Mouse (Mus musculus) embryonic facial prominence, embryonic 10.5 days (tissue): ENCODE data around the gene Dnaaf1. TPM values are rescaled to one million over a fixed set of nuclear protein-coding genes. Genes with fewer than 3 reads are reported as not detected.

Source experiments
- DNase-seq: peaks from one replicate; pipeline ENCODE4 v3.0.0-alpha.2; 2017; ENCODE audit warnings: low spot score
- H3K27ac ChIP-seq: fragments of 300-500 bp; sonication (generic); replicated peaks from 2 replicates; pipeline ENCODE4 v1.5.1; 2016; ENCODE audit warnings: mild to moderate bottlenecking
- H3K27me3 ChIP-seq: fragments of 300-500 bp; sonication (generic); replicated peaks from 2 replicates; pipeline ENCODE4 v1.6.1; 2016; ENCODE audit warnings: low read depth, mild to moderate bottlenecking; ENCODE audit not compliant: poor library complexity, severe bottlenecking
- H3K36me3 ChIP-seq: fragments of 300-500 bp; sonication (generic); replicated peaks from 2 replicates; pipeline ENCODE4 v1.6.1; 2016; ENCODE audit warnings: mild to moderate bottlenecking, moderate library complexity
- H3K4me1 ChIP-seq: fragments of 300-500 bp; sonication (generic); 2 replicates; pipeline ENCODE4 v1.6.1; 2016
- H3K4me3 ChIP-seq: fragments of 300-500 bp; sonication (generic); 2 replicates; pipeline ENCODE4 v1.5.1; 2016; ENCODE audit warnings: mild to moderate bottlenecking, moderate library complexity
- H3K9me3 ChIP-seq: fragments of 300-500 bp; sonication (generic); 2 replicates; pipeline ENCODE4 v1.6.1; 2016; ENCODE audit warnings: mild to moderate bottlenecking
- WGBS: fragments of 180-500 bp; shearing (Covaris S2); methylation state at CpG from one replicate; pipeline ENCODE4 v1.1.7; 2016; 5-methylcytosine and 5-hydroxymethylcytosine counted together
- polyA plus RNA-seq: library from polyadenylated mRNA; unstranded; fragments of >200 nt; fragmentation: Nextera tagmentation; extraction: Ambion mirVana; gene quantifications from 2 replicates; pipeline ENCODE4 v1.2.1, GENCODE M21; 2016

Dnaaf1 gene
- polyA plus RNA-seq, 1 experiment from 2014 or later: 0.11 TPM

- H3K27me3 ChIP-seq: no peaks in the 10 kb centered on the region
- no peak overlapping the region for H3K27ac ChIP-seq
- DNase-seq: peak; percentile 31
- 0 out of 2 replicates have a peak, but pooled peaks cover 3% of the 10 kb centered on the region for H3K4me1 ChIP-seq
- WGBS: 80% methylated on average over 17 of the region's 17 CpGs
- no peaks in the 10 kb centered on the region for H3K36me3 ChIP-seq
- peaks cover 5% of the 10 kb centered on the region; the same call in 1 of the 2 replicates for H3K9me3 ChIP-seq
- H3K4me3 ChIP-seq: no peak overlapping the region
Measured at GRCm38 (mm10) chr8:119644429-119644960, 69.5 kb downstream of the Dnaaf1 start.

- Histone ChIP-seq H3K4me3 (no peak overlapping the region), H3K27me3 (no peaks in the 10 kb centered on the region), H3K4me1 (0 out of 2 replicates have a peak, but pooled peaks cover 3% of the 10 kb centered on the region), H3K9me3 (peaks cover 5% of the 10 kb centered on the region; the same call in 1 of the 2 replicates), H3K27ac (no peak overlapping the region; the same call in 1 of the 2 replicates), H3K36me3 (no peaks in the 10 kb centered on the region)
- peak; percentile 12 for DNase-seq
- 69% methylated on average over 18 of the region's 18 CpGs for WGBS
Measured at GRCm38 (mm10) chr8:119644981-119645597, 70.1 kb downstream of the Dnaaf1 start.

GRCm38 (mm10) chr8:119646197-119646596 lies 71.2 kb downstream of the Dnaaf1 start:
- no peaks in the 10 kb centered on the region for H3K36me3 ChIP-seq
- peaks cover 7% of the 10 kb centered on the region for H3K4me1 ChIP-seq
- no peak overlapping the region for H3K27ac ChIP-seq
- DNase-seq: no peak
- H3K27me3 ChIP-seq: no peaks in the 10 kb centered on the region
- peaks cover 5% of the 10 kb centered on the region; the same call in 1 of the 2 replicates for H3K9me3 ChIP-seq
- H3K4me3 ChIP-seq: no peak overlapping the region
- WGBS: 79% methylated on average over 3 of the region's 3 CpGs

GRCm38 (mm10) chr8:119646846-119647245 lies 71.8 kb downstream of the Dnaaf1 start:
- H3K36me3 ChIP-seq: no peaks in the 10 kb centered on the region
- no peak overlapping the region for H3K27ac ChIP-seq
- peaks cover 14% of the 10 kb centered on the region for H3K4me1 ChIP-seq
- H3K9me3 ChIP-seq: peaks cover 4% of the 10 kb centered on the region; the same call in 1 of the 2 replicates
- H3K27me3 ChIP-seq: no peaks in the 10 kb centered on the region
- no peak overlapping the region for H3K4me3 ChIP-seq
- 87% methylated on average over 7 of the region's 7 CpGs for WGBS
- no peak for DNase-seq

Other genes starting within 250 kb of the Dnaaf1 start
- gene Hsbp1, start 230.7 kb upstream of the Dnaaf1 start, polyA plus RNA-seq: 238 and 249 TPM in 2 replicates
- 7.3 and 7.6 TPM in 2 replicates for gene Mlycd, start 180.4 kb upstream of the Dnaaf1 start, polyA plus RNA-seq
- gene Osgin1, start 141.1 kb upstream of the Dnaaf1 start, polyA plus RNA-seq: 0.43 and 0.47 TPM in 2 replicates
- 8.8 and 9.4 TPM in 2 replicates for gene Necab2, start 128.5 kb upstream of the Dnaaf1 start, polyA plus RNA-seq
- 1.9 and 2.1 TPM in 2 replicates for gene Slc38a8, start 73.5 kb upstream of the Dnaaf1 start, polyA plus RNA-seq
- 120 and 121 TPM in 2 replicates for gene Mbtps1, start 16.5 kb upstream of the Dnaaf1 start, polyA plus RNA-seq
- 42.0 and 43.5 TPM in 2 replicates for gene Hsdl1, start 52 bp upstream of the Dnaaf1 start, polyA plus RNA-seq
- 15.7 and 17.8 TPM in 2 replicates for gene Taf1c, start 30.0 kb downstream of the Dnaaf1 start, polyA plus RNA-seq
- 0.27 TPM in 1 of 2 replicates, not detected in the other for gene Adad2, start 37.5 kb downstream of the Dnaaf1 start, polyA plus RNA-seq
- 0.22 and 0.47 TPM in 2 replicates for gene Kcng4, start 60.4 kb downstream of the Dnaaf1 start, polyA plus RNA-seq
- 3.8 and 4.5 TPM in 2 replicates for gene Wfdc1, start 91.1 kb downstream of the Dnaaf1 start, polyA plus RNA-seq
- gene Atp2c2, start 124.8 kb downstream of the Dnaaf1 start, polyA plus RNA-seq: 3.8 and 4.1 TPM in 2 replicates
- gene Tldc1, start 203.2 kb downstream of the Dnaaf1 start, polyA plus RNA-seq: 12.8 and 14.5 TPM in 2 replicates